Mouse (Mus musculus) hindbrain, embryonic 11.5 days (tissue): Measurements from ENCODE around the gene Dgke. TPM values are rescaled to one million over a fixed set of nuclear protein-coding genes. Genes with fewer than 3 reads are reported as not detected.
A peak's percentile ranks its signal among the peaks of the same experiment; 100 is the strongest.

Source experiments
- ATAC-seq: fragments of 200-750 bp; cut with Nextera tagmentation; 2 replicates; pipeline ENCODE4 v1.8.0; 2017; ENCODE audit warnings: mild to moderate bottlenecking, moderate TSS enrichment, moderate library complexity; ENCODE audit not compliant: low FRiP score
- DNase-seq: peaks from one replicate; pipeline ENCODE4 v3.0.0-alpha.2; 2015; ENCODE audit warnings: low spot score
- H3K27ac ChIP-seq: fragments of 300-500 bp; sonication (generic); 2 replicates; pipeline ENCODE4 v1.5.1; 2014; ENCODE audit warnings: mild to moderate bottlenecking, low read depth, low read length
- H3K27me3 ChIP-seq: fragments of 300-500 bp; sonication (generic); 2 replicates; pipeline ENCODE4 v1.6.1; 2014; ENCODE audit warnings: mild to moderate bottlenecking, low read length, moderate library complexity, mixed read lengths; ENCODE audit not compliant: control insufficient read depth, insufficient read depth
- H3K36me3 ChIP-seq: fragments of 300-500 bp; sonication (generic); 2 replicates; pipeline ENCODE4 v1.6.1; 2014; ENCODE audit warnings: mild to moderate bottlenecking, low read length, moderate library complexity, mixed read lengths; ENCODE audit not compliant: control insufficient read depth, insufficient read depth
- H3K4me1 ChIP-seq: fragments of 300-500 bp; sonication (generic); replicated peaks from 2 replicates; pipeline ENCODE4 v1.6.1; 2014; ENCODE audit warnings: low read length, mixed read lengths; ENCODE audit not compliant: control insufficient read depth, insufficient read depth
- H3K4me2 ChIP-seq: fragments of 300-500 bp; sonication (generic); replicated peaks from 2 replicates; pipeline ENCODE4 v1.6.1; 2014; ENCODE audit warnings: mild to moderate bottlenecking, low read depth, low read length
- H3K4me3 ChIP-seq: fragments of 300-500 bp; sonication (generic); 2 replicates; pipeline ENCODE4 v1.5.1; 2014; ENCODE audit warnings: low read depth, low read length
- H3K9ac ChIP-seq: fragments of 300-500 bp; sonication (generic); 2 replicates; pipeline ENCODE4 v1.6.1; 2014; ENCODE audit warnings: low read depth, low read length
- H3K9me3 ChIP-seq: fragments of 300-500 bp; sonication (generic); 2 replicates; pipeline ENCODE4 v1.6.1; 2016; ENCODE audit warnings: low read length; ENCODE audit not compliant: control insufficient read depth
- WGBS: fragments of 180-500 bp; shearing (Covaris S2); extraction: QIAGEN DNeasy Blood & Tissue Kit; methylation state at CpG from one replicate; pipeline ENCODE4 v1.1.7; 2014; 5-methylcytosine and 5-hydroxymethylcytosine counted together
- polyA plus RNA-seq: library from polyadenylated mRNA; unstranded; fragments of >200 nt; fragmentation: Nextera tagmentation; extraction: Ambion mirVana; gene quantifications from 2 replicates; pipeline ENCODE4 v1.2.1, GENCODE M21; 2014

Dgke gene
- polyA plus RNA-seq, 1 experiment from 2014 or later = 4.1 TPM

- no peaks in the 10 kb centered on the region for H3K27me3 ChIP-seq
- H3K9me3 ChIP-seq = no peaks in the 10 kb centered on the region
- no peak overlapping the region for H3K9ac ChIP-seq
- no peak overlapping the region for H3K4me3 ChIP-seq
- H3K36me3 ChIP-seq = no peaks in the 10 kb centered on the region
- 76% methylated on average over 3 of the region's 3 CpGs for WGBS
- H3K4me1 ChIP-seq = no peaks in the 10 kb centered on the region
- DNase-seq (no peak), ATAC-seq (no peak)
- no peak overlapping the region for H3K4me2 ChIP-seq
- H3K27ac ChIP-seq = no peak overlapping the region
Measured at GRCm38 (mm10) chr11:89025603-89026002, 41.0 kb downstream of the Dgke start.

- no peak for ATAC-seq
- Histone ChIP-seq H3K4me3 (no peak overlapping the region), H3K4me1 (no peaks in the 10 kb centered on the region), H3K27me3 (no peaks in the 10 kb centered on the region), H3K4me2 (no peak overlapping the region), H3K9ac (no peak overlapping the region), H3K9me3 (no peaks in the 10 kb centered on the region), H3K27ac (no peak overlapping the region), H3K36me3 (no peaks in the 10 kb centered on the region)
- peak; percentile 13 for DNase-seq
- 72% methylated on average over 11 of the region's 11 CpGs for WGBS
Measured at GRCm38 (mm10) chr11:89024181-89024881, 42.3 kb downstream of the Dgke start.

GRCm38 (mm10) chr11:89023477-89023876 lies 43.2 kb downstream of the Dgke start:
- Histone ChIP-seq H3K9ac (no peak overlapping the region), H3K9me3 (no peaks in the 10 kb centered on the region), H3K4me1 (no peaks in the 10 kb centered on the region), H3K36me3 (no peaks in the 10 kb centered on the region), H3K4me3 (no peak overlapping the region), H3K27me3 (no peaks in the 10 kb centered on the region), H3K27ac (no peak overlapping the region), H3K4me2 (no peak overlapping the region)
- WGBS = 77% methylated on average over 10 of the region's 10 CpGs
- ATAC-seq (no peak), DNase-seq (no peak)

- H3K27me3 ChIP-seq = no peaks in the 10 kb centered on the region
- ATAC-seq (no peak), DNase-seq (no peak)
- no peak overlapping the region for H3K4me2 ChIP-seq
- no peak overlapping the region for H3K27ac ChIP-seq
- no peaks in the 10 kb centered on the region for H3K36me3 ChIP-seq
- no peaks in the 10 kb centered on the region for H3K9me3 ChIP-seq
- H3K9ac ChIP-seq = no peak overlapping the region
- WGBS = 82% methylated on average over 8 of the region's 8 CpGs
- H3K4me1 ChIP-seq = no peaks in the 10 kb centered on the region
- H3K4me3 ChIP-seq = no peak overlapping the region
Measured at GRCm38 (mm10) chr11:89022120-89022731, 44.4 kb downstream of the Dgke start.

- no peaks in the 10 kb centered on the region for H3K4me1 ChIP-seq
- no peaks in the 10 kb centered on the region for H3K36me3 ChIP-seq
- WGBS = 83% methylated on average over 7 of the region's 7 CpGs
- DNase-seq (no peak), ATAC-seq (no peak)
- H3K4me2 ChIP-seq = no peak overlapping the region
- H3K27me3 ChIP-seq = no peaks in the 10 kb centered on the region
- no peak overlapping the region for H3K9ac ChIP-seq
- no peak overlapping the region for H3K4me3 ChIP-seq
- H3K27ac ChIP-seq = no peak overlapping the region
- no peaks in the 10 kb centered on the region for H3K9me3 ChIP-seq
Measured at GRCm38 (mm10) chr11:89021687-89022086, 45.0 kb downstream of the Dgke start.

- H3K27me3 ChIP-seq = no peaks in the 10 kb centered on the region
- no peaks in the 10 kb centered on the region for H3K9me3 ChIP-seq
- DNase-seq (no peak), ATAC-seq (no peak)
- H3K27ac ChIP-seq = no peak overlapping the region
- H3K9ac ChIP-seq = no peak overlapping the region
- no peak overlapping the region for H3K4me2 ChIP-seq
- no peak overlapping the region for H3K4me3 ChIP-seq
- H3K36me3 ChIP-seq = no peaks in the 10 kb centered on the region
- 74% methylated on average over 9 of the region's 9 CpGs for WGBS
- H3K4me1 ChIP-seq = no peaks in the 10 kb centered on the region
Measured at GRCm38 (mm10) chr11:89020681-89021305, 45.9 kb downstream of the Dgke start.

- no peak overlapping the region for H3K9ac ChIP-seq
- no peak overlapping the region for H3K27ac ChIP-seq
- no peak for ATAC-seq
- H3K4me3 ChIP-seq = no peak overlapping the region
- no peaks in the 10 kb centered on the region for H3K9me3 ChIP-seq
- H3K4me2 ChIP-seq = no peak overlapping the region
- no peaks in the 10 kb centered on the region for H3K4me1 ChIP-seq
- H3K36me3 ChIP-seq = no peaks in the 10 kb centered on the region
- 88% methylated on average over 9 of the region's 9 CpGs for WGBS
- no peaks in the 10 kb centered on the region for H3K27me3 ChIP-seq
- DNase-seq = no peak
Measured at GRCm38 (mm10) chr11:89017514-89018182, 49.0 kb downstream of the Dgke start.

- Histone ChIP-seq H3K4me2 (no peak overlapping the region), H3K4me3 (no peak overlapping the region), H3K36me3 (no peaks in the 10 kb centered on the region), H3K9ac (no peak overlapping the region), H3K27ac (no peak overlapping the region), H3K9me3 (no peaks in the 10 kb centered on the region), H3K27me3 (no peaks in the 10 kb centered on the region), H3K4me1 (no peaks in the 10 kb centered on the region)
- ATAC-seq (no peak), DNase-seq (no peak)
- WGBS = 92% methylated on average over 5 of the region's 5 CpGs
Measured at GRCm38 (mm10) chr11:89012241-89012640, 54.4 kb downstream of the Dgke start.
